Mouse (Mus musculus) limb, embryonic 11.5 days (tissue): Measurements from ENCODE around the gene Slc38a4. TPM values are rescaled to one million over a fixed set of nuclear protein-coding genes. Genes with fewer than 3 reads are reported as not detected.

ENCODE experiments used
- ATAC-seq: fragments of 200-750 bp; cut with Nextera tagmentation; 2 replicates; pipeline ENCODE4 v1.8.0; 2017; ENCODE audit warnings: low read depth; ENCODE audit not compliant: insufficient number of reproducible peaks, low FRiP score, low TSS enrichment
- DNase-seq: peaks from one replicate; pipeline ENCODE4 v3.0.0-alpha.2; 2015; ENCODE audit warnings: low spot score
- H3K27ac ChIP-seq: fragments of 300-500 bp; sonication (generic); replicated peaks from 2 replicates; pipeline ENCODE4 v1.5.1; 2014; ENCODE audit warnings: low read depth, mild to moderate bottlenecking, low read length
- H3K27me3 ChIP-seq: fragments of 300-500 bp; sonication (generic); 2 replicates; pipeline ENCODE4 v1.6.1; 2014; ENCODE audit warnings: mild to moderate bottlenecking, low read length, mixed read lengths; ENCODE audit not compliant: control insufficient read depth, insufficient read depth
- H3K36me3 ChIP-seq: fragments of 300-500 bp; sonication (generic); 2 replicates; pipeline ENCODE4 v1.6.1; 2014; ENCODE audit warnings: mild to moderate bottlenecking, low read length, moderate library complexity, mixed read lengths; ENCODE audit not compliant: control insufficient read depth, insufficient read depth
- H3K4me1 ChIP-seq: fragments of 300-500 bp; sonication (generic); 2 replicates; pipeline ENCODE4 v1.6.1; 2014; ENCODE audit warnings: low read length, mixed read lengths; ENCODE audit not compliant: control insufficient read depth, insufficient read depth
- H3K4me2 ChIP-seq: fragments of 300-500 bp; sonication (generic); 2 replicates; pipeline ENCODE4 v1.6.1; 2014; ENCODE audit warnings: low read depth, mild to moderate bottlenecking, moderate library complexity; ENCODE audit not compliant: severe bottlenecking
- H3K4me3 ChIP-seq: fragments of 300-500 bp; sonication (generic); 2 replicates; pipeline ENCODE4 v1.5.1; 2014; ENCODE audit warnings: low read depth, low read length
- H3K9ac ChIP-seq: fragments of 300-500 bp; sonication (generic); 2 replicates; pipeline ENCODE4 v1.6.1; 2014; ENCODE audit warnings: mild to moderate bottlenecking, low read length
- H3K9me3 ChIP-seq: fragments of 300-500 bp; sonication (generic); 2 replicates; pipeline ENCODE4 v1.6.1; 2016; ENCODE audit warnings: low read length; ENCODE audit not compliant: control insufficient read depth
- WGBS: fragments of 180-500 bp; shearing (Covaris S2); extraction: QIAGEN DNeasy Blood & Tissue Kit; methylation state at CpG from one replicate; pipeline ENCODE4 v1.1.7; 2014; 5-methylcytosine and 5-hydroxymethylcytosine counted together
- polyA plus RNA-seq: library from polyadenylated mRNA; unstranded; fragments of >200 nt; fragmentation: Nextera tagmentation; extraction: Ambion mirVana; gene quantifications from 2 replicates; pipeline ENCODE4 v1.2.1, GENCODE M21; 2014

Gene Slc38a4
- polyA plus RNA-seq, 1 experiment from 2014 or later = 73.8 TPM

GRCm38 (mm10) chr15:96985618-96986017 is 70.1 kb downstream of the Slc38a4 start:
- H3K9me3 ChIP-seq = no peaks in the 10 kb centered on the region
- H3K4me1 ChIP-seq = no peaks in the 10 kb centered on the region
- H3K4me2 ChIP-seq = no peak overlapping the region
- H3K27me3 ChIP-seq = no peaks in the 10 kb centered on the region
- H3K36me3 ChIP-seq = no peaks in the 10 kb centered on the region
- WGBS = 65% methylated on average over 8 of the region's 8 CpGs
- DNase-seq (no peak), ATAC-seq (no peak)
- no peak overlapping the region for H3K4me3 ChIP-seq
- no peak overlapping the region for H3K27ac ChIP-seq
- no peak overlapping the region for H3K9ac ChIP-seq

DNA sequence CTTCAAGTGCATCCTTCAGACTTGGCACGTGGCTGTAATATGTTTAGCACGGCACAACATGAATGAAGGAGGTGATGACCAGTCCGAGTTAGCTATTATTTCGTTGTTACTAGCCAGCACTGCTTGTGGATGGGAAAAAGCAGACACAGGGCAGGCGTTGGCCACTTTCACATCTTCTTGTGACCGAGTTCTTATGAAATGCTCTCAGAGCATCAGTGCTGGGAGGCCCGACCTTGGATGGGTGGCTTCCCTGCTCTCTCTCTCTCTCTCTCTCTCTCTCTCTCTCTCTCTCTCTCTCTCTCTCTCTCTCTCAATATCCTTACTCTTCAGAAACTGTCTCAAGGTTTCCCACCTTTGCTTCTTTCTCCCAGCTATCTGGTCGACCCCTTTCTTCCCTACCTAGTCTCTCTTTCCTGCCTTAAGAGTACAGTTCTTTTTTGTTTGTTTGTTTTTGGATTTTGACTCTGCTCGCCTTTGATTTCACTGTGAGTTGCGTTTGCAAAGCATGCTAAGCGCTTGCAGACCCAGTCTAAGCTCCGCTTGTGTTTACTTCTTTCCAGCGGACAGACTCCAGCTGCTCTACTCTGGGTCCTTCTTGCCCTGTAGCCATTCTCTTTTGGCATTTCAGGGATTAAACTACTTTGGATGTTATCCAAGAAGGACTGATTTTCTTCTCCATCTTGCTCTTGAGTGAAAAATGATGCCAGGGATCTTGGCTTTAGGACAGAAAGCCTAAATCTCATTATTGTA is 72.0 kb downstream of the Slc38a4 start:
- no peak for ATAC-seq
- no peak overlapping the region for H3K4me3 ChIP-seq
- H3K9me3 ChIP-seq = no peaks in the 10 kb centered on the region
- WGBS = 91% methylated on average over 13 of the region's 13 CpGs
- H3K27ac ChIP-seq = no peak overlapping the region
- no peaks in the 10 kb centered on the region for H3K36me3 ChIP-seq
- H3K27me3 ChIP-seq = no peaks in the 10 kb centered on the region
- no peak overlapping the region for H3K9ac ChIP-seq
- no peaks in the 10 kb centered on the region for H3K4me1 ChIP-seq
- DNase-seq = no peak
- no peak overlapping the region for H3K4me2 ChIP-seq

GRCm38 (mm10) chr15:96975125-96975524 is 80.6 kb downstream of the Slc38a4 start:
- ATAC-seq (no peak), DNase-seq (no peak)
- Histone ChIP-seq H3K4me2 (no peak overlapping the region), H3K27me3 (no peaks in the 10 kb centered on the region), H3K4me1 (no peaks in the 10 kb centered on the region), H3K36me3 (no peaks in the 10 kb centered on the region), H3K4me3 (no peak overlapping the region), H3K9me3 (no peaks in the 10 kb centered on the region), H3K27ac (no peak overlapping the region), H3K9ac (no peak overlapping the region)
- 76% methylated on average over 9 of the region's 9 CpGs for WGBS

DNA sequence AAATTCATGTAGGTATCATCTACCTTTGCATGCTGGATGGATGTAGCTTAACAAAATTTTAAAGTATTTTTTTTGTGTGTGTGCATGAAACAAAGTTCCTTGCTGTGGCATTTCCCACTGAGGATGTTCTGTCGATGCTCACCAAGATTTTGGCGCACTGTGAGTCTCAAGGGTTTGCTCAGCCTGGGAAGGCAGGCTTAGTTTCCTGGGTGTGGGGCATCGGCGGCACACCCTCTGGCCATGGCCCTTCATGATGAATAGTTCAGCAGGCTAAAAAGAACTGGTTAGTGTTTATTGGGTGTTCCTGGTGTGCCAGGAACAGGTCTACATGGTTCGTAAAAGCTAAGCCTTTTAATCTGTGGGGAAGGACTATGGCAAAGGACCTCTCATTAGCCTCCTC is 81.6 kb downstream of the Slc38a4 start:
- Histone ChIP-seq H3K36me3 (no peaks in the 10 kb centered on the region), H3K9ac (no peak overlapping the region), H3K27ac (no peak overlapping the region), H3K27me3 (no peaks in the 10 kb centered on the region), H3K4me2 (no peak overlapping the region), H3K4me1 (no peaks in the 10 kb centered on the region), H3K4me3 (no peak overlapping the region), H3K9me3 (no peaks in the 10 kb centered on the region)
- DNase-seq (no peak), ATAC-seq (no peak)
- 71% methylated on average over 5 of the region's 5 CpGs for WGBS

DNA sequence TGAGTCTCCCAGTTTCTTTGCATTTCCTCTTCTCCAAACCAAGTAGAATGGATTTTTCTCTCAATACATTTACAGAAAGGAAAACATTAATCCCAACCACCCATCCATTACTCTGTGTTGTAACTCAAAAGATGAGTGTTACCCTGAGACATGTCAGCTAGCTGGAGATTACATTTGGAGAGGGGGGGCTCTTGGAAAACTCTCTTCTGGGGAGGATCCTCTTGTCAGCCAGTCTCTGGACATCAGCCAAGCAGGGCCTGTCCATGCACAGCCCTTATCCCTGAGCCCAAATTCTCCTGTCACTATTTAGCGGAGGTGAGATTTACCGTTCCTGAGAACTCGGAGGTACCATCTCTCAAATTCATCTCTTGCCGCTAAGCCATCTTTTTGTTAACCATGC is 82.4 kb downstream of the Slc38a4 start:
- Histone ChIP-seq H3K4me2 (no peak overlapping the region), H3K27me3 (no peaks in the 10 kb centered on the region), H3K4me3 (no peak overlapping the region), H3K4me1 (no peaks in the 10 kb centered on the region), H3K9ac (no peak overlapping the region), H3K27ac (no peak overlapping the region), H3K36me3 (no peaks in the 10 kb centered on the region), H3K9me3 (no peaks in the 10 kb centered on the region)
- WGBS = 96% methylated on average over 4 of the region's 4 CpGs
- DNase-seq = no peak
- ATAC-seq = no peak

- 84% methylated on average over 3 of the region's 3 CpGs for WGBS
- DNase-seq (no peak), ATAC-seq (no peak)
- Histone ChIP-seq H3K9ac (no peak overlapping the region), H3K4me2 (no peak overlapping the region), H3K4me3 (no peak overlapping the region), H3K27ac (no peak overlapping the region), H3K4me1 (no peaks in the 10 kb centered on the region), H3K9me3 (no peaks in the 10 kb centered on the region), H3K27me3 (no peaks in the 10 kb centered on the region), H3K36me3 (no peaks in the 10 kb centered on the region)
Measured at GRCm38 (mm10) chr15:96972706-96973274, 83.0 kb downstream of the Slc38a4 start.

- Histone ChIP-seq H3K36me3 (no peaks in the 10 kb centered on the region), H3K9ac (no peak overlapping the region), H3K9me3 (no peaks in the 10 kb centered on the region), H3K4me3 (no peak overlapping the region), H3K27ac (no peak overlapping the region), H3K27me3 (no peaks in the 10 kb centered on the region), H3K4me1 (no peaks in the 10 kb centered on the region), H3K4me2 (no peak overlapping the region)
- ATAC-seq (no peak), DNase-seq (no peak)
- WGBS = 95% methylated on average over 9 of the region's 9 CpGs
Measured at GRCm38 (mm10) chr15:96971906-96972305, 83.8 kb downstream of the Slc38a4 start.

GRCm38 (mm10) chr15:96969792-96970191 is 86.0 kb downstream of the Slc38a4 start:
- H3K27ac ChIP-seq = no peak overlapping the region
- no peaks in the 10 kb centered on the region for H3K27me3 ChIP-seq
- no peaks in the 10 kb centered on the region for H3K9me3 ChIP-seq
- no peak overlapping the region for H3K9ac ChIP-seq
- H3K4me3 ChIP-seq = no peak overlapping the region
- no peaks in the 10 kb centered on the region for H3K4me1 ChIP-seq
- H3K36me3 ChIP-seq = no peaks in the 10 kb centered on the region
- ATAC-seq = no peak
- WGBS = 52% methylated on average over 4 of the region's 4 CpGs
- H3K4me2 ChIP-seq = no peak overlapping the region
- no peak for DNase-seq
